9 mouse cellular contexts compared by ENCODE assay signal in the genomic region with DNA sequence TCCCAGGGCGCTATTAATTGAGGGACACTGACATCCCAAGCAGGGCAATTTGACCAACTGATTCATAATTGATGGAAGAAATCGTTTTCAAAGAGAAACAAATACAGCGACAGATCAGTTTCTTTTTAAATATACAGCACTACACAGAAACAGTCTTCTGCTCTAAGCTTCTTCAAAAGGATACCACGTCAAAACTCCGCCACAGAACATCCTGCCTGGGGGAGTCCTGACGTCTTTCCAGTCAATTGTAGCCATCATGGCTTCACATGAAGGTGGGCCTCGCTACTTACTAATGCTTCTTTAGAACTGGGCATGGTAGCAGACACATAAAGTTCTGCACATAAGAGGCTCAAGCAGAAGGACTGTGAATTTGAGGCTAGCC. TPM values are rescaled to one million over a fixed set of nuclear protein-coding genes. Genes with fewer than 3 reads are reported as not detected.
DNase-seq lines count a peak whose midpoint lies in the region; ATAC-seq lines count a peak whose summit lies in the region.
"Had no signal": no experiment of that assay in that cellular context is flagged by ENCODE, and none has a peak within 500 bp of the region (broad histone marks: within the 10 kb centered on the region; RNA-seq: fewer than 3 reads in every experiment).

No protein-coding gene starts in this region.

- H3K27ac ChIP-seq in heart, embryonic 15.5 days, result peak overlapping the region; percentile 81
- H3K27ac ChIP-seq in hindbrain, embryonic 10.5 days, result peak overlapping the region; percentile 83
- H3K27ac ChIP-seq in midbrain, embryonic 14.5 days (replicated peaks; ENCODE audit: low read depth, low read length), result peak overlapping the region; percentile 70

- H3K27me3 ChIP-seq in heart, embryonic 15.5 days, result no peaks in the 10 kb centered on the region
- no peaks in the 10 kb centered on the region for H3K27me3 ChIP-seq in hindbrain, embryonic 10.5 days (ENCODE audit: insufficient read depth, poor library complexity, severe bottlenecking)
- no peaks in the 10 kb centered on the region for H3K27me3 ChIP-seq in midbrain, embryonic 14.5 days (ENCODE audit: control insufficient read depth, insufficient read depth, low read length)

- DNase-seq in heart, adult 9 months (ENCODE audit: low spot score in 2 of 2), result no peak
- DNase-seq in hindbrain, embryonic 10.5 days (ENCODE audit: low spot score), result no peak
- no peak for DNase-seq in midbrain, embryonic 14.5 days
- no peak for DNase-seq in spleen, adult 18-20 months
- DNase-seq in ovary, postnatal 14 days (ENCODE audit: low spot score), result no peak
- DNase-seq: cerebellum, postnatal 25 days had no signal

- H3K9me3 ChIP-seq in heart, embryonic 15.5 days (replicated peaks), result no peaks in the 10 kb centered on the region
- no peaks in the 10 kb centered on the region for H3K9me3 ChIP-seq in hindbrain, embryonic 10.5 days
- H3K9me3 ChIP-seq in midbrain, embryonic 14.5 days (ENCODE audit: control insufficient read depth, low read length), result no peaks in the 10 kb centered on the region

- H3K4me2 ChIP-seq in heart, embryonic 15.5 days, result peak overlapping the region; percentile 42; the same call in 1 of the 2 replicates
- H3K4me2 ChIP-seq in midbrain, embryonic 14.5 days (ENCODE audit: low read length), result peak overlapping the region; percentile 42

- H3K36me3 ChIP-seq in heart, embryonic 15.5 days, result peaks cover 11% of the 10 kb centered on the region; the same call in 1 of the 2 replicates
- peaks cover 51% of the 10 kb centered on the region for H3K36me3 ChIP-seq in hindbrain, embryonic 10.5 days
- peaks cover 25% of the 10 kb centered on the region; the same call in 1 of the 2 replicates for H3K36me3 ChIP-seq in midbrain, embryonic 14.5 days (ENCODE audit: control insufficient read depth, insufficient read depth, low read length)

- ATAC-seq in heart, embryonic 15.5 days (replicated peaks; ENCODE audit: insufficient number of reproducible peaks, insufficient read depth, low FRiP score, low read depth), result no peak
- ATAC-seq in CD4-positive, CD25-positive, alpha-beta regulatory T cell, adult 4 months, result peak; percentile 46
- ATAC-seq in midbrain, embryonic 14.5 days (ENCODE audit: low FRiP score, low TSS enrichment), result no peak
- ATAC-seq in megakaryocyte progenitor cell, adult 5-6 weeks (replicated peaks; ENCODE audit: poor library complexity), result no peak

- 64% methylated on average over 7 of the region's 7 CpGs for WGBS in heart, embryonic 15.5 days
- WGBS in hindbrain, embryonic 10.5 days, result 68% methylated on average over 7 of the region's 7 CpGs
- WGBS in midbrain, embryonic 14.5 days, result 42% methylated on average over 7 of the region's 7 CpGs

- H3K4me3 ChIP-seq in heart, embryonic 15.5 days, result no peak overlapping the region
- no peak overlapping the region for H3K4me3 ChIP-seq in hindbrain, embryonic 10.5 days
- H3K4me3 ChIP-seq in midbrain, embryonic 14.5 days (replicated peaks; ENCODE audit: low read depth, low read length), result no peak overlapping the region

- peaks cover 57% of the 10 kb centered on the region for H3K4me1 ChIP-seq in heart, embryonic 15.5 days (replicated peaks)
- peaks cover 44% of the 10 kb centered on the region for H3K4me1 ChIP-seq in hindbrain, embryonic 10.5 days (replicated peaks)
- peaks cover 15% of the 10 kb centered on the region for H3K4me1 ChIP-seq in midbrain, embryonic 14.5 days (ENCODE audit: control insufficient read depth, insufficient read depth, low read length)

- H3K9ac ChIP-seq in heart, embryonic 15.5 days, result no peak overlapping the region
- 0 out of 2 replicates have a peak overlapping the region, but pooled peaks have one; percentile 9 for H3K9ac ChIP-seq in midbrain, embryonic 14.5 days (replicated peaks; ENCODE audit: low read length)

RNA-seq across cellular contexts. Expression of a gene that starts 26.0 kb away (rescaled TPM):
- 29.0 and 36.1 TPM in 2 replicates for polyA plus RNA-seq in heart, embryonic 15.5 days (2015; fragmentation: Nextera tagmentation; extraction: Ambion mirVana)
- polyA plus RNA-seq in CD4-positive, CD25-positive, alpha-beta regulatory T cell, adult 4 months (2017; shearing (Covaris generic)), result 10 to 100 TPM; 37.8 to 49.1 TPM
- polyA plus RNA-seq in hindbrain, embryonic 10.5 days (2016; fragmentation: Nextera tagmentation; extraction: Ambion mirVana), result 60.9 and 63.5 TPM in 2 replicates
- 25.0 and 30.4 TPM in 2 replicates for polyA plus RNA-seq in midbrain, embryonic 14.5 days (2014; fragmentation: Nextera tagmentation; extraction: Ambion mirVana)
- total RNA-seq in megakaryocyte progenitor cell, adult 5-6 weeks (2015), result 5.3 and 7.7 TPM in 2 replicates
- 5.6 and 6.0 TPM in 2 replicates for total RNA-seq in megakaryocyte progenitor cell, adult 5-6 weeks (2017)

RNA-seq across cellular contexts. Expression of a gene that starts 47.1 kb away (rescaled TPM):
- polyA plus RNA-seq in heart, embryonic 15.5 days (2015; fragmentation: Nextera tagmentation; extraction: Ambion mirVana), result 5.3 and 7.2 TPM in 2 replicates
- polyA plus RNA-seq in CD4-positive, CD25-positive, alpha-beta regulatory T cell, adult 4 months (2017; shearing (Covaris generic)), result 1 to 10 TPM in 1 of 2 experiments, under 1 TPM in 1; 0.60 to 1.9 TPM
- 2.7 TPM in 2 replicates for polyA plus RNA-seq in hindbrain, embryonic 10.5 days (2016; fragmentation: Nextera tagmentation; extraction: Ambion mirVana)
- 2.0 and 2.4 TPM in 2 replicates for polyA plus RNA-seq in midbrain, embryonic 14.5 days (2014; fragmentation: Nextera tagmentation; extraction: Ambion mirVana)
- 1.3 and 1.6 TPM in 2 replicates for total RNA-seq in megakaryocyte progenitor cell, adult 5-6 weeks (2015)
- 1.1 and 1.4 TPM in 2 replicates for total RNA-seq in megakaryocyte progenitor cell, adult 5-6 weeks (2017)
